Mouse (Mus musculus): ENCODE results near the gene Dusp6. TPM values are rescaled to one million over a fixed set of nuclear protein-coding genes. Genes with fewer than 3 reads are reported as not detected.

The Dusp6 gene
- polyA plus RNA-seq, 1 experiment from 2014 or later = 24.9 TPM

GRCm38 (mm10) chr10:99286213-99286612 is 23.2 kb downstream of the Dusp6 start:
- H3K9me3 ChIP-seq (replicated peaks) = no peaks in the 10 kb centered on the region
- WGBS = 77% methylated on average over 7 of the region's 7 CpGs
- H3K4me2 ChIP-seq = no peak overlapping the region
- no peak overlapping the region for H3K27ac ChIP-seq
- no peak for ATAC-seq
- H3K9ac ChIP-seq = no peak overlapping the region
- 0 out of 2 replicates have a peak, but pooled peaks cover 2% of the 10 kb centered on the region for H3K27me3 ChIP-seq
- no peak overlapping the region for H3K4me3 ChIP-seq
- peaks cover 5% of the 10 kb centered on the region; the same call in 1 of the 2 replicates for H3K4me1 ChIP-seq
- H3K36me3 ChIP-seq (ENCODE audit: poor library complexity, severe bottlenecking) = no peaks in the 10 kb centered on the region

- no peak overlapping the region for H3K27ac ChIP-seq
- H3K36me3 ChIP-seq (ENCODE audit: poor library complexity, severe bottlenecking) = no peaks in the 10 kb centered on the region
- WGBS = 10% methylated on average over 17 of the region's 17 CpGs
- H3K4me3 ChIP-seq = no peak overlapping the region
- H3K4me1 ChIP-seq = peaks cover 5% of the 10 kb centered on the region; the same call in 1 of the 2 replicates
- ATAC-seq = no peak
- H3K9ac ChIP-seq = no peak overlapping the region
- H3K4me2 ChIP-seq = peak overlapping the region; percentile 38
- 0 out of 2 replicates have a peak, but pooled peaks cover 2% of the 10 kb centered on the region for H3K27me3 ChIP-seq
- no peaks in the 10 kb centered on the region for H3K9me3 ChIP-seq (replicated peaks)
Measured at GRCm38 (mm10) chr10:99286787-99287186, 23.8 kb downstream of the Dusp6 start.

GRCm38 (mm10) chr10:99287206-99287605 is 24.2 kb downstream of the Dusp6 start:
- Histone ChIP-seq H3K4me2 (peak overlapping the region; percentile 38), H3K4me3 (no peak overlapping the region), H3K9me3 (replicated peaks) (no peaks in the 10 kb centered on the region), H3K27ac (no peak overlapping the region), H3K27me3 (0 out of 2 replicates have a peak, but pooled peaks cover 2% of the 10 kb centered on the region), H3K4me1 (peaks cover 5% of the 10 kb centered on the region; the same call in 1 of the 2 replicates), H3K36me3 (ENCODE audit: poor library complexity, severe bottlenecking) (no peaks in the 10 kb centered on the region), H3K9ac (no peak overlapping the region)
- ATAC-seq = no peak
- 51% methylated on average over 6 of the region's 6 CpGs for WGBS

GRCm38 (mm10) chr10:99289176-99289575 is 26.1 kb downstream of the Dusp6 start:
- H3K36me3 ChIP-seq (ENCODE audit: poor library complexity, severe bottlenecking) = no peaks in the 10 kb centered on the region
- no peak overlapping the region for H3K4me3 ChIP-seq
- ATAC-seq = no peak
- H3K9me3 ChIP-seq (replicated peaks) = no peaks in the 10 kb centered on the region
- 92% methylated on average over 5 of the region's 5 CpGs for WGBS
- no peak overlapping the region for H3K27ac ChIP-seq
- no peak overlapping the region for H3K9ac ChIP-seq
- peaks cover 5% of the 10 kb centered on the region; the same call in 1 of the 2 replicates for H3K4me1 ChIP-seq
- H3K4me2 ChIP-seq = no peak overlapping the region
- H3K27me3 ChIP-seq = 0 out of 2 replicates have a peak, but pooled peaks cover 2% of the 10 kb centered on the region

GRCm38 (mm10) chr10:99293111-99293640 is 30.1 kb downstream of the Dusp6 start:
- Histone ChIP-seq H3K9me3 (replicated peaks) (no peaks in the 10 kb centered on the region), H3K36me3 (ENCODE audit: poor library complexity, severe bottlenecking) (no peaks in the 10 kb centered on the region), H3K27ac (no peak overlapping the region), H3K4me1 (no peaks in the 10 kb centered on the region), H3K9ac (no peak overlapping the region), H3K27me3 (no peaks in the 10 kb centered on the region), H3K4me2 (no peak overlapping the region), H3K4me3 (no peak overlapping the region)
- ATAC-seq = no peak
- WGBS = 81% methylated on average over 3 of the region's 3 CpGs

GRCm38 (mm10) chr10:99297721-99298120 is 34.7 kb downstream of the Dusp6 start:
- ATAC-seq = no peak
- Histone ChIP-seq H3K27ac (no peak overlapping the region), H3K4me1 (peaks cover 15% of the 10 kb centered on the region), H3K4me3 (no peak overlapping the region), H3K4me2 (no peak overlapping the region), H3K9me3 (replicated peaks) (no peaks in the 10 kb centered on the region), H3K27me3 (no peaks in the 10 kb centered on the region), H3K36me3 (ENCODE audit: poor library complexity, severe bottlenecking) (no peaks in the 10 kb centered on the region), H3K9ac (no peak overlapping the region)
- 65% methylated on average over 3 of the region's 3 CpGs for WGBS

- no peaks in the 10 kb centered on the region for H3K27me3 ChIP-seq
- H3K27ac ChIP-seq = peak overlapping the region; percentile 31
- H3K4me2 ChIP-seq = peak overlapping the region; percentile 39
- 3% methylated on average over 18 of the region's 18 CpGs for WGBS
- H3K9ac ChIP-seq = no peak overlapping the region
- H3K9me3 ChIP-seq (replicated peaks) = no peaks in the 10 kb centered on the region
- peak overlapping the region; percentile 6; the same call in 1 of the 2 replicates for H3K4me3 ChIP-seq
- ATAC-seq = peak; percentile 80
- peaks cover 15% of the 10 kb centered on the region for H3K4me1 ChIP-seq
- H3K36me3 ChIP-seq (ENCODE audit: poor library complexity, severe bottlenecking) = no peaks in the 10 kb centered on the region
Measured at GRCm38 (mm10) chr10:99298328-99299295, 35.6 kb downstream of the Dusp6 start.

- Histone ChIP-seq H3K4me2 (peak overlapping the region; percentile 39), H3K36me3 (ENCODE audit: poor library complexity, severe bottlenecking) (no peaks in the 10 kb centered on the region), H3K9me3 (replicated peaks) (no peaks in the 10 kb centered on the region), H3K27me3 (no peaks in the 10 kb centered on the region), H3K9ac (no peak overlapping the region), H3K4me3 (no peak overlapping the region), H3K27ac (peak overlapping the region; percentile 31; the same call in 1 of the 2 replicates), H3K4me1 (peaks cover 15% of the 10 kb centered on the region)
- ATAC-seq = peak; percentile 33; the same call in 1 of the 2 replicates
- 5% methylated on average over 9 of the region's 9 CpGs for WGBS
Measured at GRCm38 (mm10) chr10:99299303-99299702, 36.3 kb downstream of the Dusp6 start.

- Histone ChIP-seq H3K4me1 (peaks cover 15% of the 10 kb centered on the region), H3K36me3 (ENCODE audit: poor library complexity, severe bottlenecking) (no peaks in the 10 kb centered on the region), H3K9me3 (replicated peaks) (no peaks in the 10 kb centered on the region), H3K4me2 (no peak overlapping the region), H3K27me3 (no peaks in the 10 kb centered on the region), H3K4me3 (no peak overlapping the region), H3K9ac (no peak overlapping the region), H3K27ac (no peak overlapping the region)
- WGBS = 92% methylated on average over 4 of the region's 4 CpGs
- no peak for ATAC-seq
Measured at GRCm38 (mm10) chr10:99302051-99302450, 39.0 kb downstream of the Dusp6 start.

GRCm38 (mm10) chr10:99308837-99309236 is 45.8 kb downstream of the Dusp6 start:
- Histone ChIP-seq H3K9ac (no peak overlapping the region), H3K27ac (no peak overlapping the region), H3K27me3 (no peaks in the 10 kb centered on the region), H3K36me3 (ENCODE audit: poor library complexity, severe bottlenecking) (no peaks in the 10 kb centered on the region), H3K4me1 (no peaks in the 10 kb centered on the region), H3K4me2 (no peak overlapping the region), H3K9me3 (replicated peaks) (no peaks in the 10 kb centered on the region), H3K4me3 (no peak overlapping the region)
- no peak for ATAC-seq
- 89% methylated on average over 4 of the region's 4 CpGs for WGBS

GRCm38 (mm10) chr10:99309617-99310016 is 46.6 kb downstream of the Dusp6 start:
- H3K27ac ChIP-seq = no peak overlapping the region

GRCm38 (mm10) chr10:99310204-99310603 is 47.2 kb downstream of the Dusp6 start:
- Histone ChIP-seq H3K9me3 (replicated peaks) (no peaks in the 10 kb centered on the region), H3K4me1 (no peaks in the 10 kb centered on the region), H3K27ac (no peak overlapping the region), H3K4me2 (no peak overlapping the region), H3K4me3 (no peak overlapping the region), H3K27me3 (no peaks in the 10 kb centered on the region), H3K9ac (no peak overlapping the region), H3K36me3 (ENCODE audit: poor library complexity, severe bottlenecking) (no peaks in the 10 kb centered on the region)
- ATAC-seq = no peak
- WGBS = 88% methylated on average over 10 of the region's 10 CpGs

More at GRCm38 (mm10) chr10:99309617-99310016, 46.6 kb downstream of the Dusp6 start:
- Histone ChIP-seq H3K36me3 (ENCODE audit: poor library complexity, severe bottlenecking) (no peaks in the 10 kb centered on the region), H3K4me2 (no peak overlapping the region), H3K9ac (no peak overlapping the region), H3K4me3 (no peak overlapping the region), H3K27me3 (no peaks in the 10 kb centered on the region), H3K9me3 (replicated peaks) (no peaks in the 10 kb centered on the region), H3K4me1 (no peaks in the 10 kb centered on the region)
- no peak for ATAC-seq
- WGBS = 83% methylated on average over 9 of the region's 9 CpGs
